Mouse (Mus musculus): ENCODE measurements around the gene Rfx4.

The Rfx4 gene

DNA sequence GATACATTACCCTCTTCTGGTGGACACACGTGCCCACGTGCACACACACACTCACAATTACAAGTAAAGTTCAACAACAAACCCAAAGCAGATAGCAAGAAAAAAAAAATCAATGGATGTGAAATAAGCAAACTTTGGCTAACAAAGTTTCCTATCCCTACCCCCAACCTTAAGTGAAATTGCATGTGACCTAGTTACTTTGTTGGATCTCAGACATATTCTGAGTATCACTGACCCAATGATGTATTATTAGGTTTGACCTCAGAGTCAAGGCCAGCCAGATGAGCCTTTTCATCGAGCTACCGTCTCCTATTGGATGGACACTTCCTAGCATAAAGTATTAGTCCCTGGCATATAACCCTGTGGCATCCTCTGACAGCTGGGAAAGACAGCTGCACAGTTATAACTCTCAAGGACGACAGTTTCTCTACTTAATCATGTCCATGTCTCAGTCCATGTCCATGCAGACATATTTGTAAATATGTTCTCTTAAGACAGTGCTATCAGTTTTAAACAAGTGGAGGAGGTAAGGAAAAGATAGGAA lies 129.6 kb downstream of the Rfx4 start:
- POLR2A ChIA-PET, result interaction anchor here in 3 of 4 experiments (0.6 to 2.8 kb wide), 18 partner anchors 8 to 166 kb away, joined by 3 to 27 read pairs (median 6); no protein-coding TSS in a partner anchor

DNA sequence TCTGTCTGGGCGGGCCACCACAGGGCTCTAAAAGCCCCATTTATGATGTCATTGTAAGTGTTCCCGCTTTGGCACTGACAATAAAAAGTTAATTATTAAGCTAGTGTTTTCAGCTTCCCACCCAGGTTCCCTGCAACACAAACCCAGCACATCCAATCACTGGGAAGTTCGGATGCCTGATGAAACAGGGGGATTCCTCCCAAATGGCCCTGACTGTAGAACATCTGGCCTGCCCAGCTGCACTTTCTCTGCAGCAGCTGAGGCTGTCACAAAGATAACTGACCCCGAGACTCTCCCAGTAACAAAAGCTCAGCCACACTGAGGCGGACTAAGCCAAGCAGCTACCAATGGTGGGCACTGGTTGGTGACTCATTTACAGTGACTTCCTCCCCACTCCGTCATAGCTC lies 130.4 kb downstream of the Rfx4 start:
- CTCF ChIA-PET, result interaction anchor here in 1 of 4 experiments (0.7 to 1.0 kb wide), 3 partner anchors 8 to 60 kb away, joined by 3 to 5 read pairs (median 3); no protein-coding TSS in a partner anchor

More for the DNA sequence above, 129.6 kb downstream of the Rfx4 start:
- CTCF ChIA-PET, result interaction anchor here in 1 of 4 experiments (0.6 to 1.0 kb wide), 2 partner anchors 46 to 60 kb away, joined by 5 read pairs; no protein-coding TSS in a partner anchor

DNA sequence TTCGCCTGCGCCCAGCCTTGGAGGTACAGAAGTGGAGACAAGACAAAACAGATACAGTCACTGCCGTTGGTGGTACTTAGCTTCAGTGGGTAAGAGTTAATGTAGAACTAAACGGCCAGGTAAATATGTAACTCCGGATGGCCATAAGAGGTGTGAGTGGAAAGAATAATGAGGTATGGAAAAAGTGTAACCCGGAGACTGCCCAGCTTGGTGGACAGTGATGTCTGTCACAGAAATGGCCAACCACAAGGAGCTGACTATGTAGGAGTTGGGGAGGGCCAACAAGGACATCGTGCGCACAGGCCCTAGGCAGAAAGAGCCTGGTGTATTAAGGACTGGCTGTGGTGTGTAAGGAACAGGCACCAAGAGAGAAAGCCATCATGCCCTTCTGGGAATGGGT lies 130.9 kb downstream of the Rfx4 start:
- ChIA-PET CTCF (interaction anchor here in 1 of 4 experiments (0.8 to 1.0 kb wide), 2 partner anchors 9 to 59 kb away, joined by 3 to 5 read pairs; no protein-coding TSS in a partner anchor), POLR2A (interaction anchor here (0.5 to 2.8 kb wide), 17 partner anchors 9 to 193 kb away, joined by 3 to 27 read pairs (median 6); no protein-coding TSS in a partner anchor)

More for the DNA sequence above, 130.4 kb downstream of the Rfx4 start:
- POLR2A ChIA-PET, result interaction anchor here (0.5 to 2.8 kb wide), 21 partner anchors 9 to 193 kb away, joined by 3 to 27 read pairs (median 6); no protein-coding TSS in a partner anchor

DNA sequence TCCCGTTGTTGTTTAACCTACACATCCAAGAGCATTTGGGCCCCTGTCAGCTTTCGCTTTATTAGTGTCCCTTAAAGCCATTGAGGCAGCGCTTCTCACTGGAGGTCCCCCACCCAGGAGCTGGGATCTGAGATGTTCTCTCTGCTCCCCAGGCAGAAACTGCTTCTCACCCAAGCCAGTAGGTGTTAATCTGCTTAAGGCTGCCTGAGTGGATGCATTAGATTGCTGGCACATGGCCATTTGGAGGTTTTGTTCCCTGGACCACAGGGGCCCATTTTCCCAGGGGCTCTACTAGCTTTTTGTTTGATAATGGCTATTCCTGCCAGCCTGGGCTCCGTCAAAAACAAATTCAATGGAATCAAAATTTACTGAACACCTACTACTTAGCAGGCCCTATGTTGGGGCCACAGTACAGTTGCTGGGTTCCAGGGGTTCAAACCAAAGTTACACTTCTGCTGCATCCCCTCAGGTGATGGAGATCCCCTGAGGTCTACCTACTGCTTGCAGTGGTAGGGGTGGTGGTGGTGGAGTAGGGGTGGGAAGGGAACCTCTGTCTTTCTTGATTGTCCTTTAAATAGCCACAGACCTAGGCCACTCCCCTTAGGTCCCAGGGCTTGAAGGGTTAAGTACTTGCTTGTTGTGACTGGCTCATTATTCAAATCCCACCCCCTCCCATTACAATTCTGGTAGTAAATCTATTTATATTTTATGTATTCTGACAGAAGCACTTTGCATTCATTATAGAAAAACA lies 133.4 kb downstream of the Rfx4 start:
- ChIA-PET POLR2A (interaction anchor here in 1 of 4 experiments (2.0 kb wide), 1 partner anchor 20 kb away, joined by 5 read pairs; no protein-coding TSS in a partner anchor), CTCF (no interaction called here)

DNA sequence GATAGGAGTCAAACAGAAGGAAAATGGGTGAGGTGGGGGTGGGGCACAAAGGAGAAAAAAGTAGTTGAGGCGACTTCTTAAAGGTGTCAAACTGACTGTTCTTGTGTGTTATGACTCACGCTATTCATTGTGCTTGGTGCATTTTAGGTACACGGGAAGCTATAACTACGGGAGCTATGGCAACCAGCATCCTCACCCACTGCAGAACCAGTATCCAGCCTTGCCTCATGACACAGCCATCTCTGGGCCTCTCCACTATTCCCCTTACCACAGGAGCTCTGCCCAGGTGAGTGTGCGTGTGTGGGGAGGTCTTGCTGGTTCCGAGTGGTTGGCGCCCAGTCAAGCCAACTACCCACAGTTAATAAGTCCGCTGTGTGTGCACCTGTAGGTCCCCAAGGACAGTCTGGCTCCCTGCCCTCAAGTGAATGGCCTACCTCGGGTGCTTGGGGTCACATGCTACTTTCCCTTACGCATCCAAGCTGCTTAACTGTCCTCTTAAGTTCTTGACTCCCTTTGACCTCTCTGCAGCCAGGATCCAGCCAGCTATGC lies 140.0 kb downstream of the Rfx4 start:
- POLR2A ChIA-PET, result interaction anchor here in 3 of 4 experiments (0.6 to 5.5 kb wide), 9 partner anchors 10 to 231 kb away, joined by 3 to 43 read pairs (median 3); no protein-coding TSS in a partner anchor
- CTCF ChIA-PET, result interaction anchor here in 1 of 4 experiments (0.6 to 0.8 kb wide), 2 partner anchors 10 to 347 kb away, joined by 3 read pairs; no protein-coding TSS in a partner anchor

DNA sequence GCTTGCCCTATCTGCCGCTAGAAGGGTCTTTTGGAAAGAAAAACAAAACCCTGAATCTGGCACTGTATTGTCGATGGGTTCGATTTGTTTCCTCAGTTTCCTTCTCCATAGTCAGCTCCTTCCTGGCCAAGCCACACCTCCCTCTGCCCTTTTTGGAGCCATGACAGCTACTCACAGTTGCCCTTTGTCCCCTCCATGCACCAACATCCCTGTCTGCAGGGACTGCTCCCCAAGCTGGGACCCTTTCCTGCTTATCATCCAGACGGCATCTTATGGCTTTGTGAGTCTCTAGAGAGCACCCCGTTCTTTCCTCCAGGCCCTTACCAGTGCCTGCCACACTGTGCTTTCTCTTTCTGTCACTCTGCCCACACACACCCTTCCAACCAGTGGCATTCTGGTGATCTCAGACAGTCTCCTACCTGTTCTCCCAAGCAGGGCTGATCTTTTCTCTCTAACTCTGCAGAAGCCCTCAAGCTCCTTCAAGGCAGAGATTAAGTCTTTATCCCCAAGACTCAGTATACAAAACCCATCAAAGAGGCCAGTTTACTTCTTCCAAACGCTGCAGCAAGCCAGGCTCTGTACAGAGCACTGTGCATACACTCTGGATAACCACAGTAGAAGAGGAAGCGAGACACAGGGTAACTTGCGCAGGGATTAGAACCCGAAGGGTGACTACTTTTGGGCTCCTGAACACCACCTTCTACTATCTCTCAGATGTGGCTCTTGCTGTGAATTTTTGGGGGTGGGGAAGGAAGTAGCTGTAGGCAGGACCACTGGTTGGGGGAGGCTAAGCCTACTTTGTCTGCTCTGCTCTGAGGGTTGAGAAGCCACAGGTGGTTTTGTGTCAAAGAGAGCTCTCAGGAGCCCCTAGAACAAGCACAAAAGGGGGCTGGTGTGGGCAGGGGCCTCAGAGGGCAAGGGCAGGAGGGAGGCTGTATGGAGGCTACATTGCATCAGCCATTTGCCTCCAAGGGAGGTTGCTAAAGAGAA lies 141.4 kb downstream of the Rfx4 start:
- POLR2A ChIA-PET, result interaction anchor here in 3 of 4 experiments (0.7 to 5.5 kb wide), 18 partner anchors 10 to 205 kb away, joined by 3 to 43 read pairs (median 5); partner anchors contain the start of genes Fhl4 (in 1 of the 3) and Tmem263 (in 1 of the 3)
- CTCF ChIA-PET, result interaction anchor here in 3 of 4 experiments (0.5 to 1.5 kb wide), 6 partner anchors 12 to 167 kb away, joined by 3 to 11 read pairs (median 3); no protein-coding TSS in a partner anchor

DNA sequence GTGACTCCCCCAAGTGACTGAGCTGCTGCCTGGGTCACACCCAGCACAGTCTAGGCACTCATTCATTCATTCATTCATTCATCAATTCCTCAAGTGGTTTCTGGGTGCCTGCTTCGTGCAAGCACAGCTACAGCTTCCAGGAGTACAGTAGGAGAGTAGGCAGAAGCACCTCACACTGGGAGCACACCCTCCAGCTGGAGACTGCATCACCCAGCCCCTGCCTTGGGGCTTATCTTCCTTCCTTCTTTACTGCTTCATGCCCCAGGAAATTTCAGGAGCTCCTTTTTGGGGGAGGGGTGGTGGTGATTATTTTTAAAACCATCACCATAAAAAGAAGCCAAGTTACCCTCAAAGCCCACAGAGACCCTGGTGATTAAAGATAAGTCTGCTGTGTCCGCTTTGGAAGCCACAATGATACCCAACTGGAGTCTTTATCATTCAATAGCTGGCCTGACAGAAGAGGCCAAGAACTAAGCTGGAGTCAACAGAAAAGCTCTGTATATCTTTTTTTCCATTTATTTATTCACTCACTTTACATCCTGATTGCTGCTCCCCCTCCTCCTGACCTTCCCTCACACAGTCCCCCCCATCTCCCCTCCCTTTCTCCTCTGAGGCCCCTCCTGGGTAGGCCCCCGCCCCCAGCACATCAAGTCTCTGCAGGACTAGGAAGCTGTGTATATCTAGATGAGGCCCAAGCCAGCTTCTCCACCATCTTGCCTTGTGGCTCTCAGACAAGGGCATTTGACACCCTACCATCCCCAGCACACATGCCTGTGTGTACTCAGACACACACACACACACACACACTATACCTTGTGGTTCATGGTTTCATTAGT lies 142.5 kb downstream of the Rfx4 start:
- ChIA-PET POLR2A (interaction anchor here (0.6 to 5.5 kb wide), 23 partner anchors 9 to 655 kb away, joined by 3 to 43 read pairs (median 4); partner anchors contain the start of genes Fhl4 (in 1 of the 4) and Tmem263 (in 1 of the 4)), CTCF (interaction anchor here (0.6 to 1.5 kb wide), 8 partner anchors 11 to 168 kb away, joined by 3 to 11 read pairs (median 3); no protein-coding TSS in a partner anchor)

DNA sequence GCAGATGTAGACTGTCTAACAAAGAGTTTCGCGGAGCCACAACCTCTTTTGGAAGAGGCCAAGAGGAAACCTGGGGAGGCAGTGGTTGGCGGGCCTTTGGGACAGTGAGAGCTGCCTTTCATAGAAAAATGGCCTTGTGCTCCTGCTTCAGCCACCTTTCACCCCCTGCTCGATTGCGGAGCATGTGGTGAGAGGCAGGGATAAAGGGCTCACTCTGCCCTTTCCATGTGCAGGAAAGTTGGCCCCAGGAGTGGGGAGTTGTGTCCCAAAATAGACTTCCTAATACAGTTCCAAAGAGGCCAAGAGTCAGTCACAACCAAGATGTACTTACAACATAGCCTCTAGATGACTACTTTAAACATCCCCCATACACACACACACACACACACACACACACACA lies 145.8 kb downstream of the Rfx4 start:
- ChIA-PET POLR2A (interaction anchor here in 3 of 4 experiments (0.7 to 1.6 kb wide), 3 partner anchors 30 to 279 kb away, joined by 3 to 6 read pairs (median 4); no protein-coding TSS in a partner anchor), CTCF (no interaction called here)

DNA sequence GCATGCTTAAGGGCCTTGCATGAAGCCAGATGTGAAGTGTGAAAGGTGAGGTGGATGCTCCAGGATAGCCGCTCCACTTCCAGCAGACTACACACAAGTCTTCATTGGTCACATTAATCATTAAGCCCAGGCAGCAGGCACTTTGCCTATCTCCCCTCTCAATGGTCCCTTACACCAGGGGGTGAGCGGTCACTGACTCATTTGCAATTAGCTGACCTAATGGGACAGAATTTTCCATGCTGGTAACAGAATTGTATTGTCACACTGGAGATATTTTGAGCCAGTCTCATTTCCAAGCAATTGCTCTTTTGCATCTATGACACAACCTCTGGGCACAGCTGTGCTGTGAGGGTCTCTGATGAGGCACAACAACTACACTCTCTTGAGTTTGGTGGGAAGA lies 146.4 kb downstream of the Rfx4 start:
- POLR2A ChIA-PET, result interaction anchor here in 2 of 4 experiments (0.7 to 1.6 kb wide), 2 partner anchors 29 to 36 kb away, joined by 3 to 6 read pairs; no protein-coding TSS in a partner anchor
- CTCF ChIA-PET, result no interaction called here

DNA sequence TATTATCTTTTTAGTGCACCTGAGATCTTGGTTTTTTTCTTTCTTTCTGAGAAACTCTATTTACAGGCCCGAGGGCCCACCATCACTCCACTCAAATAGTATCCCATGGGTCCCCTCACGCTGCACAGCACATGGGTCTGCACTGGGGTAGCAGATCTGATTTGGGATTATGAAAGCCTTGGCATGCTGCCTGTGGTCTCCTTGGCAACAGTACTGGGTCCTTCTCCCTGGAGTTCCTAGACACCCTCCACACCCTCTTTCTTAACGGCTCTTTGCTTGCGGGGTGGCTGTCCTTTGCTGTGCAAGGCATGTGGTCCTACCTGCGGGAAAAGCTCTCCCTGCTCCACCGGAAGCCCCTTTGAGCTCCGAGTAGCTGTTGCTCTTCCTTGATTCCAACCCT lies 147.4 kb downstream of the Rfx4 start:
- POLR2A ChIA-PET, result interaction anchor here in 2 of 4 experiments (0.5 to 1.9 kb wide), 5 partner anchors 9 to 1388 kb away, joined by 3 to 6 read pairs (median 3); no protein-coding TSS in a partner anchor
- CTCF ChIA-PET, result interaction anchor here in 1 of 4 experiments (0.6 kb wide), 1 partner anchor 38 kb away, joined by 3 read pairs; no protein-coding TSS in a partner anchor

DNA sequence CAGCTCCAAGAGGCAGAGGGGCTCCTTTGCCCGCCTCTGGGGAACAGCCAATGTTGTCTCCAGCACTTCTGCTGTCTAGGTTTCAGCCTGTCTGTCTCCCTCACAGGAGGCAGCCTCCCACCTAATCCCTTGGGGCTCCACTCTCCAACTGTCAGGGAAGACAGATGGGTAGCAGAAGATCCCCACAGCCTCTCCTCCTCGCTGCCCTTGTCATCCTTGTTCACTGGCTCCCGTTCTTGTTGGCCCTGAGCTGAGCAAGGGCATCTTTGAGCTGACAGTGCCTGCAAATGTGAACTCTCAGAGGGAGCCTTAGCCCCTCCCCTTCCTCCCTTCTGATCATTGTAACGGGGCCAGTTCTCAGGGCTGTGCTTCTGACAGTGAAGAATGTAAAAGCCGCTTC lies 147.9 kb downstream of the Rfx4 start:
- CTCF ChIA-PET, result interaction anchor here in 1 of 4 experiments (0.6 kb wide), 1 partner anchor 39 kb away, joined by 3 read pairs; no protein-coding TSS in a partner anchor
- POLR2A ChIA-PET, result interaction anchor here in 2 of 4 experiments (0.5 to 1.9 kb wide), 5 partner anchors 8 to 1389 kb away, joined by 3 to 6 read pairs (median 3); no protein-coding TSS in a partner anchor

DNA sequence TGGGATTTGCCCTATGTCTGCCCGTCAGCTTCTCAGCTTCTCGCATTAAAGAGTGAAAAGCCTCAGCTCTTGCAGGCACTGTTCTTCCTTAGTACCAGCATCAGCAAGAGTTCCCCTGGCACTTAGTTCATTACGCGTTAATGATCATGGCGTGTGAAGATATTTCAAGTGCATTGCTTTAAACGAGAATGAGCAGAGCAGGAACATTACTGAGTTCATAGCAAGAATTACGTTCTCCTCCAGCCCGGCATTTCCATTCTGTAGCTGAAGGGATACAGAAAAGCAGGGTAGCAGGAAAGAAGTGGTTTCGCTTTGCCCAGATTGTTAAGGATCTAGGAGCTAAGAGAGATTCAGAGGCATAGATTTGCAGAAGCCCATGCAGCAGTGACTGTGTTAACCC lies 151.0 kb downstream of the Rfx4 start:
- ChIA-PET CTCF (no interaction called here), POLR2A (interaction anchor here in 2 of 4 experiments (1.3 to 6.4 kb wide), 3 partner anchors 9 to 20 kb away, joined by 5 to 42 read pairs (median 6); no protein-coding TSS in a partner anchor)

DNA sequence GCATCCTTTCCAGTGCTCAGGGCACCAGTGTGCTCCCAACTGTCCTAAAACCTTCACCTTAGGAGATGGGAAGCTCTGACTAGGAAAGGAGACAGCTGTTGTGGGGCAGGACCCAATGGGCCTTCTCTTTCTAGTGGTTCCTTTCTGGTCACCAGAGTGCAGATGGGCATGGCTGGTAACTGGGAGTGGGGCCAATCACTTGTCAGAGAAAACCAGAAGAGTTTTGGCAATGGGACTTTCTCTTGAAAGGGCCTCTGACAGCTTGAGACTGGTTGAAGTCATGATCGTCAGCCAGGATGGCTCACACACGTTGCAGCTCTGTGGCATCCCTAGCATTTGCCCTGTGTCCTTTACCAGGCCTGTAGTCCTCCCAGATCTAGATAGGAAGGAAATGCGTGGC lies 152.1 kb downstream of the Rfx4 start:
- CTCF ChIA-PET, result no interaction called here

DNA sequence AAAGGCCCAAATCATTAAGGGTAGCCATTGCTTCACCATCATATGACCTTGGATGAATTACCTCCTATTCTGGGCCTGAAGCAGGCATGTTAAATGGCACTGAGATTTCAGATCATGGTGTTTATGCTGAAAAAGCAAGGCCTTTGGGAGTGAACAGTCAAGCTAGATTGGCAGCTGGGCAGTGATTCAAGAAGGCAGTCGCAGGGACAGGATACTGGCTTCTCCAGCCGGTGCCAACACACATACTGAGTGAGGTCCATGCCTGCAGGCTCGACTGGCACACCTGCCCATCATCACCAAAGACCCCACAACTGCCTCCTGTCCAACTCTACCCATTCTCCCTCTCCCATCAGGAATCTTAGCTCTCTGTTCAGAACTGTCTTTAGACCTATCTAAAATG lies 152.6 kb downstream of the Rfx4 start:
- POLR2A ChIA-PET, result interaction anchor here in 3 of 4 experiments (0.5 to 6.4 kb wide), 21 partner anchors 9 to 519 kb away, joined by 3 to 43 read pairs (median 3); partner anchors contain the start of gene Ric8b (in 2 of the 3)
- CTCF ChIA-PET, result interaction anchor here in 1 of 4 experiments (0.5 to 1.8 kb wide), 2 partner anchors 43 to 73 kb away, joined by 6 to 7 read pairs; no protein-coding TSS in a partner anchor

More for the DNA sequence above, 152.1 kb downstream of the Rfx4 start:
- POLR2A ChIA-PET, result interaction anchor here in 3 of 4 experiments (0.5 to 6.4 kb wide), 11 partner anchors 10 to 518 kb away, joined by 3 to 43 read pairs (median 3); partner anchors contain the start of gene Ric8b (in 1 of the 3)

DNA sequence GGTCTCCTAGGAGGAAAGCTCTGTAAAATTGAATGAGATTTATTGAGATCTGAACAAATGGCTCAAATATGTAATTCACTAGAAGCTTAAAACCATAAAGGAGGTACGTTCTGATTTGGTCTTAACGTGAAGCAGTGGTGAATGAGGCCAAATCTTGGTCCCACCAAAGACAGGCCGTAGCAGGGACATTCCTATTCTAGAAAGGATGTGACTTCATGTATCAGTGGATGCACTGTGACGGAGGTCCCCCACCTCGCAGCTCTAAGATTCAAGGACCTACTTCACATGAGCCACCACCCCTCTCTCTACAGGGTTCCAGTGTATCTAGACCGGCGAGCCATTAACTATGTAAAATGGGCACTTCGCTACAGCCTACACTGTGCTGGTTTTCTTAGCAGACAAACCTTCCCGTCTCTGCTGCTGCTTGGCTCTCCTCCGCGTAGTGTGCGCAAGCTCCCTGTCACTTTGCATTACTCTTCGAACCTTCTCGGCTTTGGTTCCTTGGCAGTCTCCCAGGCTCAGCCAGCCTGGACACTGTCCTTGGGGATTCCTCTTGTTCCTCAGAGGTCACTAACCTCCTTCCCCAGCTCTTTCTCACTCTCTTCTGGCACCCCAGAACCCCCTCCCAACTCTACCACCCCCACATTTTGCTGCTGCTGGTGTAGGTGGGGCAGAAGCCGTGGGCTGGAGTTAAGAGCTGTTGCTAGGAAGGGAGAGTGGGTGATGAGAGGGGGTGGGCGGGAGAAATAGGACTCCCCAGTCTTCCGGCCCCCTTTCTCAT lies 153.3 kb downstream of the Rfx4 start:
- POLR2A ChIA-PET, result interaction anchor here in 3 of 4 experiments (0.6 to 6.4 kb wide), 29 partner anchors 8 to 630 kb away, joined by 3 to 43 read pairs (median 4); partner anchors contain the start of gene Ric8b (in 2 of the 3)
- CTCF ChIA-PET, result interaction anchor here in 3 of 4 experiments (0.5 to 1.8 kb wide), 7 partner anchors 11 to 73 kb away, joined by 3 to 7 read pairs (median 4); no protein-coding TSS in a partner anchor
